Mouse (Mus musculus) midbrain, embryonic 12.5 days (tissue): ENCODE results near the gene Zfp13. TPM values are rescaled to one million over a fixed set of nuclear protein-coding genes. Genes with fewer than 3 reads are reported as not detected.
"Not testable (repeated sequence)": the region's sequence is repeated elsewhere in the genome, so short reads cannot be mapped to it uniquely, and the experiment has no call there.

Source experiments
- ATAC-seq: fragments of 200-750 bp; cut with Nextera tagmentation; 2 replicates; pipeline ENCODE4 v1.8.0; 2017; ENCODE audit warnings: low read depth, moderate TSS enrichment, moderate library complexity; ENCODE audit not compliant: low FRiP score
- H3K27ac ChIP-seq: fragments of 300-500 bp; sonication (generic); replicated peaks from 2 replicates; pipeline ENCODE4 v1.5.1; 2016; ENCODE audit warnings: mild to moderate bottlenecking
- H3K27me3 ChIP-seq: fragments of 300-500 bp; sonication (generic); 2 replicates; pipeline ENCODE4 v1.6.1; 2016; ENCODE audit warnings: mild to moderate bottlenecking
- H3K36me3 ChIP-seq: fragments of 300-500 bp; sonication (generic); 2 replicates; pipeline ENCODE4 v1.6.1; 2016
- H3K4me1 ChIP-seq: fragments of 300-500 bp; sonication (generic); 2 replicates; pipeline ENCODE4 v1.6.1; 2016
- H3K4me2 ChIP-seq: fragments of 300-500 bp; sonication (generic); replicated peaks from 2 replicates; pipeline ENCODE4 v1.6.1; 2016; ENCODE audit warnings: mild to moderate bottlenecking, moderate library complexity
- H3K4me3 ChIP-seq: fragments of 300-500 bp; sonication (generic); 2 replicates; pipeline ENCODE4 v1.5.1; 2016; ENCODE audit warnings: mild to moderate bottlenecking
- H3K9ac ChIP-seq: fragments of 300-500 bp; sonication (generic); replicated peaks from 2 replicates; pipeline ENCODE4 v1.6.1; 2016; ENCODE audit warnings: mild to moderate bottlenecking, moderate library complexity
- H3K9me3 ChIP-seq: fragments of 300-500 bp; sonication (generic); 2 replicates; pipeline ENCODE4 v1.6.1; 2016; ENCODE audit warnings: mild to moderate bottlenecking
- WGBS: fragments of 180-500 bp; shearing (Covaris S2); methylation state at CpG from one replicate; pipeline ENCODE4 v1.1.7; 2016; 5-methylcytosine and 5-hydroxymethylcytosine counted together
- polyA plus RNA-seq: library from polyadenylated mRNA; unstranded; fragments of >200 nt; fragmentation: Nextera tagmentation; extraction: Ambion mirVana; gene quantifications from 2 replicates; pipeline ENCODE4 v1.2.1, GENCODE M21; 2016

The Zfp13 gene
- polyA plus RNA-seq, 1 experiment from 2014 or later = 24.1 TPM

- WGBS = 9% methylated on average over 21 of the region's 21 CpGs
- Histone ChIP-seq H3K27me3 (peaks cover 71% of the 10 kb centered on the region), H3K9me3 (no peaks in the 10 kb centered on the region), H3K27ac (no peak overlapping the region), H3K4me1 (0 out of 2 replicates have a peak, but pooled peaks cover 18% of the 10 kb centered on the region), H3K4me3 (peak overlapping the region; percentile 28), H3K36me3 (no peaks in the 10 kb centered on the region), H3K9ac (no peak overlapping the region; the same call in 1 of the 2 replicates), H3K4me2 (peak overlapping the region; percentile 49)
- ATAC-seq = no peak
Observed at GRCm38 (mm10) chr17:23538299-23539015, 60.8 kb downstream of the Zfp13 start.

GRCm38 (mm10) chr17:23537554-23538255 lies 61.6 kb downstream of the Zfp13 start:
- ATAC-seq = no peak

GRCm38 (mm10) chr17:23535046-23535788 lies 64.1 kb downstream of the Zfp13 start:
- not testable (repeated sequence) for ATAC-seq, H3K4me1 ChIP-seq, H3K9me3 ChIP-seq, H3K36me3 ChIP-seq, H3K9ac ChIP-seq, H3K4me3 ChIP-seq, H3K27ac ChIP-seq
- WGBS = 2% methylated on average over 17 of the region's 29 CpGs
- H3K27me3 ChIP-seq = peaks cover 47% of the 10 kb centered on the region
- H3K4me2 ChIP-seq = peak overlapping the region; percentile 22; the same call in 1 of the 2 replicates

More at GRCm38 (mm10) chr17:23537554-23538255, 61.6 kb downstream of the Zfp13 start:
- Histone ChIP-seq H3K27me3 (peaks cover 68% of the 10 kb centered on the region), H3K9me3 (no peaks in the 10 kb centered on the region), H3K4me2 (peak overlapping the region; percentile 49), H3K27ac (no peak overlapping the region), H3K4me1 (0 out of 2 replicates have a peak, but pooled peaks cover 16% of the 10 kb centered on the region), H3K4me3 (peak overlapping the region; percentile 28), H3K36me3 (no peaks in the 10 kb centered on the region), H3K9ac (no peak overlapping the region; the same call in 1 of the 2 replicates)
- WGBS = 6% methylated on average over 27 of the region's 27 CpGs

GRCm38 (mm10) chr17:23533591-23534490 lies 65.4 kb downstream of the Zfp13 start:
- H3K4me2 ChIP-seq, H3K9ac ChIP-seq, H3K9me3 ChIP-seq, H3K27ac ChIP-seq, H3K4me1 ChIP-seq, H3K4me3 ChIP-seq, H3K36me3 ChIP-seq, ATAC-seq: not testable (repeated sequence)
- 6% methylated on average over 11 of the region's 23 CpGs for WGBS
- peaks cover 34% of the 10 kb centered on the region for H3K27me3 ChIP-seq

GRCm38 (mm10) chr17:23531408-23531807 lies 67.9 kb downstream of the Zfp13 start:
- not testable (repeated sequence) for H3K9me3 ChIP-seq, H3K4me1 ChIP-seq, H3K27ac ChIP-seq, ATAC-seq, H3K4me3 ChIP-seq, H3K9ac ChIP-seq, H3K4me2 ChIP-seq, H3K36me3 ChIP-seq
- peaks cover 13% of the 10 kb centered on the region for H3K27me3 ChIP-seq
- 16% methylated on average over 1 of the region's 1 CpGs for WGBS

Other genes with a start within 250 kb of the Zfp13 start
- gene Vmn2r116, start 214.9 kb downstream of the Zfp13 start, polyA plus RNA-seq = not detected in 2 replicates
- gene Vmn2r117, start 119.8 kb downstream of the Zfp13 start, polyA plus RNA-seq = not detected in 2 replicates
- 21.8 and 22.4 TPM in 2 replicates for gene Zfp213, start 35.2 kb downstream of the Zfp13 start, polyA plus RNA-seq
- 0.16 TPM in 1 of 2 replicates, not detected in the other for gene Zscan10, start 1.4 kb upstream of the Zfp13 start, polyA plus RNA-seq
- 1.5 and 1.7 TPM in 2 replicates for gene Mmp25, start 45.8 kb upstream of the Zfp13 start, polyA plus RNA-seq
- 0.14 and 0.26 TPM in 2 replicates for gene Bicdl2, start 61.0 kb upstream of the Zfp13 start, polyA plus RNA-seq
- gene Hcfc1r1, start 74.1 kb upstream of the Zfp13 start, polyA plus RNA-seq = 52.2 and 52.8 TPM in 2 replicates
- gene Thoc6, start 74.4 kb upstream of the Zfp13 start, polyA plus RNA-seq = 46.7 and 48.5 TPM in 2 replicates
- gene Tnfrsf12a, start 78.0 kb upstream of the Zfp13 start, polyA plus RNA-seq = 2.2 and 2.5 TPM in 2 replicates
- 1.7 and 2.8 TPM in 2 replicates for gene Cldn6, start 79.8 kb upstream of the Zfp13 start, polyA plus RNA-seq
- gene Cldn9, start 84.5 kb upstream of the Zfp13 start, polyA plus RNA-seq = 0.84 TPM in 2 replicates
- gene 1520401A03Rik, start 123.3 kb upstream of the Zfp13 start, polyA plus RNA-seq = 0.14 TPM in 1 of 2 replicates, not detected in the other
- gene Pkmyt1, start 126.8 kb upstream of the Zfp13 start, polyA plus RNA-seq = 36.9 and 40.8 TPM in 2 replicates
- 40.4 and 41.2 TPM in 2 replicates for gene Paqr4, start 141.4 kb upstream of the Zfp13 start, polyA plus RNA-seq
- gene Kremen2, start 146.3 kb upstream of the Zfp13 start, polyA plus RNA-seq = 1.2 and 1.5 TPM in 2 replicates
- gene Flywch1, start 172.1 kb upstream of the Zfp13 start, polyA plus RNA-seq = 212 and 220 TPM in 2 replicates
- gene Flywch2, start 186.6 kb upstream of the Zfp13 start, polyA plus RNA-seq = 33.6 and 37.2 TPM in 2 replicates
- 736 and 744 TPM in 2 replicates for gene Srrm2, start 191.0 kb upstream of the Zfp13 start, polyA plus RNA-seq
- 1,125 and 1,165 TPM in 2 replicates for gene Elob, start 229.6 kb upstream of the Zfp13 start, polyA plus RNA-seq
- gene Prss33, start 236.6 kb upstream of the Zfp13 start, polyA plus RNA-seq = 0.48 and 0.76 TPM in 2 replicates
- not detected in 2 replicates for gene Prss32, start 244.4 kb upstream of the Zfp13 start, polyA plus RNA-seq
- gene Prss41, start 244.7 kb upstream of the Zfp13 start, polyA plus RNA-seq = 0.82 and 0.91 TPM in 2 replicates